Mouse (Mus musculus) MEL (cell line): ENCODE measurements around the gene Baiap2l1. TPM values are rescaled to one million over a fixed set of nuclear protein-coding genes. Genes with fewer than 3 reads are reported as not detected.

Experiments
- DNase-seq: peaks from one replicate; pipeline ENCODE4 v3.0.0; 2011; ENCODE audit warnings: low read depth, low spot score
- H3K27ac ChIP-seq: 2 replicates; pipeline ENCODE4 v1.5.1; 2012; ENCODE audit warnings: low read depth, mild to moderate bottlenecking, control low read depth, low read length, moderate library complexity; ENCODE audit not compliant: control insufficient read depth
- H3K27me3 ChIP-seq, 2 experiments: fragments of 150-350 bp in 1 of 2; sonication (generic) in 1 of 2; 2 replicates each; pipeline ENCODE4 v1.6.1; 2012; ENCODE audit warnings: low read length in 2 of 2, mild to moderate bottlenecking in 2 of 2, improper control_type of control experiment in 1 of 2, moderate library complexity in 1 of 2; ENCODE audit not compliant: insufficient read depth in 2 of 2, control insufficient read depth in 1 of 2
- H3K36me3 ChIP-seq, 2 experiments: 2 replicates each; pipeline ENCODE4 v1.6.1; 2012 to 2014; ENCODE audit warnings: low read length in 2 of 2, improper control_type of control experiment in 1 of 2, inconsistent platforms in 1 of 2, mild to moderate bottlenecking in 1 of 2; ENCODE audit not compliant: insufficient read depth in 2 of 2, control insufficient read depth in 1 of 2
- H3K4me1 ChIP-seq, 2 experiments: fragments of 150-350 bp in 1 of 2; sonication (generic) in 1 of 2; 2 replicates each; pipeline ENCODE4 v1.6.1; 2012; ENCODE audit warnings: low read length in 2 of 2, improper control_type of control experiment in 1 of 2, mild to moderate bottlenecking in 1 of 2; ENCODE audit not compliant: insufficient read depth in 2 of 2, control insufficient read depth in 1 of 2
- H3K4me3 ChIP-seq, 2 experiments: fragments of 150-350 bp in 1 of 2; sonication (generic) in 1 of 2; 2 replicates each; pipeline ENCODE4 v1.5.1; 2012; ENCODE audit warnings: low read depth in 2 of 2, low read length in 2 of 2, mild to moderate bottlenecking in 2 of 2, moderate library complexity in 2 of 2, control low read depth in 1 of 2, improper control_type of control experiment in 1 of 2; ENCODE audit not compliant: control insufficient read depth in 1 of 2, insufficient read depth in 1 of 2
- H3K79me2 ChIP-seq: 2 replicates; pipeline ENCODE4 v1.6.1; 2012; ENCODE audit warnings: mild to moderate bottlenecking, low read length, moderate library complexity; ENCODE audit not compliant: control insufficient read depth, poor library complexity, insufficient read depth
- H3K9ac ChIP-seq: 2 replicates; pipeline ENCODE4 v1.6.1; 2012; ENCODE audit warnings: low read depth, mild to moderate bottlenecking, control low read depth, low read length, moderate library complexity; ENCODE audit not compliant: control insufficient read depth, poor library complexity, severe bottlenecking
- H3K9me3 ChIP-seq: fragments of 150-350 bp; sonication (generic); replicated peaks from 2 replicates; pipeline ENCODE4 v1.6.1; 2012; ENCODE audit warnings: mild to moderate bottlenecking, low read length, improper control_type of control experiment, moderate library complexity; ENCODE audit not compliant: insufficient read depth
- CHD1 ChIP-seq: IDR thresholded peaks from 2 replicates; pipeline ENCODE4 v1.6.1; 2012; ENCODE audit warnings: low read depth, mild to moderate bottlenecking, inconsistent platforms, low read length, improper control_type of control experiment
- CHD2 ChIP-seq: IDR thresholded peaks from 2 replicates; pipeline ENCODE4 v1.6.1; 2011; ENCODE audit warnings: low read length, improper control_type of control experiment
- CTCF ChIP-seq, 3 experiments: IDR thresholded peaks in 2 of 3; conservative IDR thresholded peaks in 1 of 3; 2 replicates each; pipeline ENCODE4 v1.5.1; 2011 to 2012; ENCODE audit warnings: low read length in 3 of 3, low read depth in 2 of 3, mild to moderate bottlenecking in 2 of 3, improper control_type of control experiment in 1 of 3, inconsistent platforms in 1 of 3, mixed read lengths in 1 of 3, moderate library complexity in 1 of 3; ENCODE audit not compliant: control insufficient read depth in 1 of 3, insufficient read depth in 1 of 3, poor library complexity in 1 of 3, severe bottlenecking in 1 of 3
- ELF1 ChIP-seq: IDR thresholded peaks from 2 replicates; pipeline ENCODE4 v1.6.1; 2014; ENCODE audit warnings: low read depth, mild to moderate bottlenecking, inconsistent platforms, low read length, improper control_type of control experiment, moderate library complexity
- EP300 ChIP-seq, 2 experiments: IDR thresholded peaks; 2 replicates each; pipeline ENCODE4 v1.6.1; 2011; ENCODE audit warnings: improper control_type of control experiment in 2 of 2, low read length in 2 of 2, low read depth in 1 of 2, mild to moderate bottlenecking in 1 of 2
- ETS1 ChIP-seq: IDR thresholded peaks from 2 replicates; pipeline ENCODE4 v1.6.1; 2012; ENCODE audit warnings: low read depth, mild to moderate bottlenecking, inconsistent platforms, low read length, improper control_type of control experiment, moderate library complexity
- GABPA ChIP-seq: IDR thresholded peaks from 2 replicates; pipeline ENCODE4 v1.6.1; 2012; ENCODE audit warnings: low read depth, mild to moderate bottlenecking, inconsistent platforms, low read length, improper control_type of control experiment, moderate library complexity
- GATA1 ChIP-seq: IDR thresholded peaks from 2 replicates; pipeline ENCODE4 v1.6.1; 2011; ENCODE audit warnings: low read depth, low read length, improper control_type of control experiment
- HCFC1 ChIP-seq: IDR thresholded peaks from 2 replicates; pipeline ENCODE4 v1.6.1; 2012; ENCODE audit warnings: low read depth, mild to moderate bottlenecking, inconsistent platforms, low read length, improper control_type of control experiment, moderate library complexity
- JUND ChIP-seq: IDR thresholded peaks from 2 replicates; pipeline ENCODE4 v1.6.1; 2011; ENCODE audit warnings: low read depth, mild to moderate bottlenecking, improper control_type of control experiment, low read length
- KAT2A ChIP-seq: conservative IDR thresholded peaks from 2 replicates; pipeline ENCODE4 v1.6.1; 2012; ENCODE audit warnings: low read depth, low read length, improper control_type of control experiment, inconsistent platforms
- MAZ ChIP-seq: IDR thresholded peaks from 2 replicates; pipeline ENCODE4 v1.6.1; 2012; ENCODE audit warnings: low read depth, mild to moderate bottlenecking, inconsistent platforms, low read length, improper control_type of control experiment
- MEF2A ChIP-seq: IDR thresholded peaks from 2 replicates; pipeline ENCODE4 v1.6.1; 2014; ENCODE audit warnings: low read depth, mild to moderate bottlenecking, inconsistent platforms, low read length, improper control_type of control experiment; ENCODE audit not compliant: poor library complexity, insufficient replicate concordance, severe bottlenecking; ENCODE audit errors: extremely low read depth
- MXI1 ChIP-seq: IDR thresholded peaks from 2 replicates; pipeline ENCODE4 v1.6.1; 2011; ENCODE audit warnings: mild to moderate bottlenecking, low read depth, low read length, improper control_type of control experiment
- NELFE ChIP-seq: IDR thresholded peaks from 2 replicates; pipeline ENCODE4 v1.6.1; 2011; ENCODE audit warnings: low read depth, low read length, improper control_type of control experiment
- NRF1 ChIP-seq: IDR thresholded peaks from 2 replicates; pipeline ENCODE4 v1.6.1; 2014; ENCODE audit warnings: low read depth, mild to moderate bottlenecking, inconsistent platforms, low read length, improper control_type of control experiment, moderate library complexity; ENCODE audit not compliant: poor library complexity, insufficient read depth, severe bottlenecking
- POLR2AphosphoS2 ChIP-seq: IDR thresholded peaks from 2 replicates; pipeline ENCODE4 v1.6.1; 2011; ENCODE audit warnings: low read length, improper control_type of control experiment
- POLR2AphosphoS5 ChIP-seq: IDR thresholded peaks from 2 replicates; pipeline ENCODE4 v1.6.1; 2012; ENCODE audit warnings: low read depth, borderline replicate concordance, mild to moderate bottlenecking, inconsistent platforms, low read length, moderate library complexity, mixed read lengths
- RAD21 ChIP-seq: IDR thresholded peaks from 2 replicates; pipeline ENCODE4 v1.6.1; 2011; ENCODE audit warnings: mild to moderate bottlenecking, low read depth, low read length, improper control_type of control experiment
- RCOR1 ChIP-seq: IDR thresholded peaks from 2 replicates; pipeline ENCODE4 v1.6.1; 2012; ENCODE audit warnings: low read depth, mild to moderate bottlenecking, inconsistent platforms, low read length, improper control_type of control experiment
- SMC3 ChIP-seq: IDR thresholded peaks from 2 replicates; pipeline ENCODE4 v1.6.1; 2011; ENCODE audit warnings: low read depth, low read length, improper control_type of control experiment
- TAL1 ChIP-seq: IDR thresholded peaks from 2 replicates; pipeline ENCODE4 v1.6.1; 2012; ENCODE audit warnings: mild to moderate bottlenecking, inconsistent platforms, low read length, moderate library complexity, mixed read lengths
- TBP ChIP-seq: IDR thresholded peaks from 2 replicates; pipeline ENCODE4 v1.8.0; 2011; ENCODE audit warnings: low read depth, low read length, improper control_type of control experiment
- TCF12 ChIP-seq: IDR thresholded peaks from 2 replicates; pipeline ENCODE4 v1.6.1; 2014; ENCODE audit warnings: low read depth, mild to moderate bottlenecking, inconsistent platforms, low read length, improper control_type of control experiment, moderate library complexity
- ZC3H11A ChIP-seq: IDR thresholded peaks from 2 replicates; pipeline ENCODE4 v1.6.1; 2012; ENCODE audit warnings: low read depth, mild to moderate bottlenecking, inconsistent platforms, low read length, improper control_type of control experiment
- ZKSCAN1 ChIP-seq: IDR thresholded peaks from 2 replicates; pipeline ENCODE4 v1.6.1; 2012; ENCODE audit warnings: low read depth, mild to moderate bottlenecking, inconsistent platforms, low read length, improper control_type of control experiment, moderate library complexity
- ZMIZ1 ChIP-seq: IDR thresholded peaks from 2 replicates; pipeline ENCODE4 v1.6.1; 2012; ENCODE audit warnings: low read depth, mild to moderate bottlenecking, inconsistent platforms, low read length, improper control_type of control experiment, moderate library complexity
- ZNF384 ChIP-seq: IDR thresholded peaks from 2 replicates; pipeline ENCODE4 v1.6.1; 2012; ENCODE audit warnings: low read depth, mild to moderate bottlenecking, inconsistent platforms, low read length, improper control_type of control experiment
- polyA plus RNA-seq, 2 experiments: library from polyadenylated mRNA; stranded (reverse) in 1 of 2; unstranded in 1 of 2; fragments of >175 nt in 1 of 2; fragments of >200 nt in 1 of 2; gene quantifications; 2 replicates each; pipeline versions ENCODE4 v1.2.1 to v1.2.4; 2012; ENCODE audit warnings: low replicate concordance in 2 of 2, low read depth in 1 of 2; ENCODE audit not compliant: insufficient read length in 2 of 2, insufficient read depth in 1 of 2, missing spikeins in 1 of 2
- total RNA-seq: library from RNA; depleted of rRNA; stranded (reverse); fragments of 300-350 nt; gene quantifications from 2 replicates; pipeline ENCODE4 v1.2.3, GENCODE M21; 2012

The Baiap2l1 gene
- total and polyA plus RNA-seq, 3 experiments: 0.06 TPM; not detected in 2

- Histone ChIP-seq H3K9ac (no peak overlapping the region), H3K79me2 (peaks cover 6% of the 10 kb centered on the region; the same call in 1 of the 2 replicates), H3K9me3 (no peaks in the 10 kb centered on the region), H3K4me3 (no peak overlapping the region), H3K27ac (no peak overlapping the region), H3K27me3 (no peaks in the 10 kb centered on the region), H3K4me1 (no peaks in the 10 kb centered on the region), H3K36me3 (no peaks in the 10 kb centered on the region)
- TF ChIP-seq RAD21: no peak
- TF ChIP-seq ZKSCAN1: no peak
- TF ChIP-seq ELF1: no peak
- no peak for TF ChIP-seq NRF1
- no peak for TF ChIP-seq CTCF (IDR thresholded peaks at IDR 0.05 in 2 of 3, conservative IDR thresholded peaks at IDR 0.05 in 1 of 3; ENCODE audit: control insufficient read depth in 1 of 3, insufficient read depth in 1 of 3, low read depth in 2 of 3, low read length in 3 of 3, poor library complexity in 1 of 3, severe bottlenecking in 1 of 3)
- TF ChIP-seq ZNF384: no peak
- no peak for TF ChIP-seq KAT2A
- TF ChIP-seq MEF2A: no peak
- TF ChIP-seq ETS1: no peak
- no peak for TF ChIP-seq JUND
- TF ChIP-seq ZMIZ1: no peak
- no peak for TF ChIP-seq HCFC1
- no peak for TF ChIP-seq TBP
- no peak for TF ChIP-seq TAL1
- no peak for TF ChIP-seq POLR2AphosphoS5
- TF ChIP-seq POLR2AphosphoS2: no peak
- no peak for TF ChIP-seq ZC3H11A
- TF ChIP-seq CHD1: no peak
- TF ChIP-seq EP300 (IDR thresholded peaks at IDR 0.05; ENCODE audit: low read depth in 1 of 2, low read length in 2 of 2): no peak
- TF ChIP-seq MAZ: no peak
- DNase-seq: no peak
Measured at GRCm38 (mm10) chr5:144263082-144263481, 94.8 kb downstream of the Baiap2l1 start.

- H3K27ac ChIP-seq: no peak overlapping the region
- no peaks in the 10 kb centered on the region for H3K4me1 ChIP-seq
- H3K9ac ChIP-seq: no peak overlapping the region
- H3K9me3 ChIP-seq: no peaks in the 10 kb centered on the region
- no peaks in the 10 kb centered on the region for H3K27me3 ChIP-seq
- no peaks in the 10 kb centered on the region for H3K36me3 ChIP-seq
- H3K79me2 ChIP-seq: peaks cover 6% of the 10 kb centered on the region; the same call in 1 of the 2 replicates
- DNase-seq: no peak
- TF ChIP-seq NELFE: no peak
- TF ChIP-seq TBP: no peak
- no peak for TF ChIP-seq KAT2A
- no peak for TF ChIP-seq RCOR1
- no peak for TF ChIP-seq MXI1
- no peak for TF ChIP-seq EP300 (IDR thresholded peaks at IDR 0.05; ENCODE audit: low read depth in 1 of 2, low read length in 2 of 2)
- no peak for TF ChIP-seq GATA1
- TF ChIP-seq CHD2: no peak
- TF ChIP-seq POLR2AphosphoS5: no peak
- no peak for TF ChIP-seq SMC3
- TF ChIP-seq RAD21: no peak
- TF ChIP-seq TAL1: no peak
- no peak for TF ChIP-seq GABPA
- no peak for TF ChIP-seq ELF1
- TF ChIP-seq CHD1: no peak
- TF ChIP-seq CTCF (IDR thresholded peaks at IDR 0.05 in 2 of 3, conservative IDR thresholded peaks at IDR 0.05 in 1 of 3; ENCODE audit: control insufficient read depth in 1 of 3, insufficient read depth in 1 of 3, low read depth in 2 of 3, low read length in 3 of 3, poor library complexity in 1 of 3, severe bottlenecking in 1 of 3): no peak
- TF ChIP-seq TCF12: no peak
- TF ChIP-seq ZC3H11A: no peak
- TF ChIP-seq HCFC1: no peak
- TF ChIP-seq POLR2AphosphoS2: no peak
- H3K4me3 ChIP-seq: no peak overlapping the region
Measured at GRCm38 (mm10) chr5:144261829-144262228, 96.1 kb downstream of the Baiap2l1 start.
